Mouse (Mus musculus): ENCODE data around the gene Tut4.

Gene Tut4

GRCm38 (mm10) chr4:108459231-108460155, at the start of gene Tut4:
Gene Tut4 (plus strand): TSS chr4:108459426.
- no peak for DNase-seq (ENCODE audit: extremely low read depth, low read depth, low spot score)

- DNase-seq (ENCODE audit: extremely low read depth, low read depth, low spot score), result no peak
Measured at GRCm38 (mm10) chr4:108424587-108424986, 34.6 kb upstream of the Tut4 start.

- no peak for DNase-seq (ENCODE audit: extremely low read depth, low read depth, low spot score)
Measured at GRCm38 (mm10) chr4:108427719-108428340, 31.4 kb upstream of the Tut4 start.

- no peak for DNase-seq (ENCODE audit: extremely low read depth, low read depth, low spot score)
Measured at GRCm38 (mm10) chr4:108428341-108428721, 30.9 kb upstream of the Tut4 start.

- no peak for DNase-seq (ENCODE audit: extremely low read depth, low read depth, low spot score)
Measured at GRCm38 (mm10) chr4:108430656-108431560, 28.3 kb upstream of the Tut4 start.

GRCm38 (mm10) chr4:108431561-108431936, 27.7 kb upstream of the Tut4 start:
- DNase-seq (ENCODE audit: extremely low read depth, low read depth, low spot score), result no peak

GRCm38 (mm10) chr4:108433341-108433740, 25.9 kb upstream of the Tut4 start:
- no peak for DNase-seq (ENCODE audit: extremely low read depth, low read depth, low spot score)

- no peak for DNase-seq (ENCODE audit: extremely low read depth, low read depth, low spot score)
Measured at GRCm38 (mm10) chr4:108434221-108434620, 25.0 kb upstream of the Tut4 start.

GRCm38 (mm10) chr4:108434781-108435180, 24.4 kb upstream of the Tut4 start:
- no peak for DNase-seq (ENCODE audit: extremely low read depth, low read depth, low spot score)

GRCm38 (mm10) chr4:108435646-108436045, 23.6 kb upstream of the Tut4 start:
- no peak for DNase-seq (ENCODE audit: extremely low read depth, low read depth, low spot score)

- DNase-seq (ENCODE audit: extremely low read depth, low read depth, low spot score), result no peak
Measured at GRCm38 (mm10) chr4:108436225-108436624, 23.0 kb upstream of the Tut4 start.

- no peak for DNase-seq (ENCODE audit: extremely low read depth, low read depth, low spot score)
Measured at GRCm38 (mm10) chr4:108438082-108438840, 21.0 kb upstream of the Tut4 start.

- DNase-seq (ENCODE audit: extremely low read depth, low read depth, low spot score), result no peak
Measured at GRCm38 (mm10) chr4:108448091-108448490, 11.1 kb upstream of the Tut4 start.

- no peak for DNase-seq (ENCODE audit: extremely low read depth, low read depth, low spot score)
Measured at GRCm38 (mm10) chr4:108456028-108456427, 3.2 kb upstream of the Tut4 start.

GRCm38 (mm10) chr4:108458201-108458741, 955 bp upstream of the Tut4 start:
- DNase-seq (ENCODE audit: extremely low read depth, low read depth, low spot score), result no peak

GRCm38 (mm10) chr4:108460156-108460923, 1.1 kb downstream of the Tut4 start:
- DNase-seq (ENCODE audit: extremely low read depth, low read depth, low spot score), result no peak

- no peak for DNase-seq (ENCODE audit: extremely low read depth, low read depth, low spot score)
Measured at GRCm38 (mm10) chr4:108461262-108461903, 2.2 kb downstream of the Tut4 start.

GRCm38 (mm10) chr4:108473586-108473985, 14.4 kb downstream of the Tut4 start:
- DNase-seq (ENCODE audit: extremely low read depth, low read depth, low spot score), result no peak

GRCm38 (mm10) chr4:108482776-108483175, 23.6 kb downstream of the Tut4 start:
- no peak for DNase-seq (ENCODE audit: extremely low read depth, low read depth, low spot score)

Measured in fat pad, adult 2 months (tissue).